Mouse (Mus musculus): ENCODE measurements at regions not wholly inside any gene's neighbourhood (a gene's known extent, or its start where the extent isn't known, plus 50 kb on each side); places are given as distances from the start of the nearest gene placed in this dataset.

DNA sequence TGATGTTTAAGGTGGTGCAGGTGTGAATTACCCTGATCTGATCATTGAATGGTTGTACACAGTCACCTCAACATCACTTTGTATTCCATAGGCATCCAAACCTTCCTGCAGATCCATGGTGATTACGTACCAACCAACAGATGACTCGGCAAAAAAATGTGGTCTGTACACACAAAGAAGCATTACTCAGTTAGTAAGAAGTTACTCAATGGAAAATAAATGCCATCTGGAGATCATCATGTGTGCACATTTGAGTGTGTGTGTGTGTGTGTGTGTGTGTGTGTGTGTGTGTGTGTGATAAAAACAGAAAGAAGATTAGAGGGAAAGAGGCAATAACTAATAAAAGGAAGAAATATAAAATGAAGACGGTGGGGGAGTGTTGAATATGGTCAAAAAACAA, 1512.2 kb upstream of the Gm6569 start:
- DNase-seq = no peak

- no peak for DNase-seq
Measured at GRCm38 (mm10) chr15:72323158-72323557, 1511.2 kb upstream of the Gm6569 start.

DNA sequence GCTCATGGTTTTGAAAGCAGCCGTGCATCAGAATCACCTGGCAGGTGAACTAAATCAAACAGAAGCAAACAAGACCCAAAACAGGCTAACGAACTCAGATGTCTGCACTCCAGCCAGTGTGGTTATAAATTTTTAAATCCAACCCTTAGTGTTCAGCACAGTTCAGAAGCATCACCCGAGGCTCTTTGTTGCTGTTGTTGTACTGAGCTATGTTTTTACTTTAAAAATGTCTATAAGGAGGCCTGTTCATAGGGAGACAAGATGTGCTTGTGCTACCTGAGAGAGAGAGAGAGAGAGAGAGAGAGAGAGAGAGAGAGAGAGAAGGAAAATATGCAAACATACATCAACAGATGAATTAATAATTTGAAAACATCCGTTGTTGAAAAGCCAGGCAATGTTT, 1503.1 kb upstream of the Gm6569 start:
- DNase-seq = no peak

GRCm38 (mm10) chr15:72334497-72334896, 1499.9 kb upstream of the Gm6569 start:
- DNase-seq = no peak

- no peak for DNase-seq
Measured at GRCm38 (mm10) chr15:72339629-72340028, 1494.7 kb upstream of the Gm6569 start.

DNA sequence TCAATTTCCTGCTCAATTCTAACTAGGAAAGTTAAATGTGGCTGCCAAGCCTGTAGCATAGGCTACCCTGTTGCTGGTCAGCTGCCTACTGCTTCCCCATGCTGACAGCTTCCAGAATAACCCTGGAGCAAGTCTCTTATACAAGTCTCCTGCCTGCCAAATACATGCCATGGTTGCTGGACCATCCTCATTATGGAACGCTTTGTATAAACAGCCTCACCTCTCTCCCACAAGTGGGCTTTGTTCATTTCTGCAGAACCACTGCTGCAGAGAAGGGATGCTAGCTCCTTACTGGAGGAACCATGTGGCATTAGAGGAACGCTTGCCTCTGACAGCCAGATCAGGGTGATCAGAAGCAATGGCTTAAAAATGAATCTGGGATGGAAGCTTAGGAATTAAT, 1492.4 kb upstream of the Gm6569 start:
- DNase-seq = no peak

- DNase-seq = no peak
Measured at GRCm38 (mm10) chr15:72342504-72342903, 1491.9 kb upstream of the Gm6569 start.

GRCm38 (mm10) chr15:72343794-72344193, 1490.6 kb upstream of the Gm6569 start:
- no peak for DNase-seq

GRCm38 (mm10) chr15:72353371-72353770, 1481.0 kb upstream of the Gm6569 start:
- DNase-seq = no peak

DNA sequence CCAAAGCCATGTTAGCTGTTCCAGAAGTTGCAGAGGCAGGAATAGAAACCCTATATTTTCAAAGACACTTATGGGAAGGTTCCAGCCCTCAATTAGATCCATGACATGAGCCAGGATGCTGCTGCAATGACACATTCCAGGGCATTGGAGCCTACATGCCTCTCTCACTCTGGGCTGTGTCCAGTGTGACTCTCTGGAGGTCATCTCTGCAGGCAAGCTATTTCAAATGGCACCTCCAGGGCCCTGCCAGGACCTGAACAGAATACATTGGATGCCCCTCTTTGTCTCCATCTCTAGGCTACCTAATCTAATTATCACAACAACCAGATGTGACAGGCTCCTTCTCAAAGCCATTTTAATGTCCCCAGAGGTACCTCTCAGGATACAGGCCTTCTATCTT, 1478.7 kb upstream of the Gm6569 start:
- DNase-seq = no peak

DNA sequence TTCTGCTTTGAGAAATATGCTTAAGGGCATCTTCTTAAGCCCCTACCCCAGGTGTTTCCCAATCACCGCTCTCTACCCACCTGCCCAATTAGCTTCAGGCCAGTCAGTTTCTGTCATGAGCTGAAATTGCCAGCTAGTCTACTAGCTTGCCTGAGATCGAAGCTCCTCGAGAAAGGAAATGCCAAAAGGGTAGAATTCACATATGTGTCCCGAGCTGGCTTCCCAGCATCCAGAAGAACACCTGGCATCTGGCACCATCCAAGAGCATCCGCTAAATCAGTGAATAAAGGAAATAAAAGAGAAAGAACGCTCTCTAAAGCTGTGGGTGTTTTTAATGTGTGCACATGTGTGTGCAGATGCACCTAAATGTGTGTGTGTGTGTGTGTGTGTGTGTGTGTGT, 1474.7 kb upstream of the Gm6569 start:
- no peak for DNase-seq

GRCm38 (mm10) chr15:72360049-72360448, 1474.3 kb upstream of the Gm6569 start:
- no peak for DNase-seq

DNA sequence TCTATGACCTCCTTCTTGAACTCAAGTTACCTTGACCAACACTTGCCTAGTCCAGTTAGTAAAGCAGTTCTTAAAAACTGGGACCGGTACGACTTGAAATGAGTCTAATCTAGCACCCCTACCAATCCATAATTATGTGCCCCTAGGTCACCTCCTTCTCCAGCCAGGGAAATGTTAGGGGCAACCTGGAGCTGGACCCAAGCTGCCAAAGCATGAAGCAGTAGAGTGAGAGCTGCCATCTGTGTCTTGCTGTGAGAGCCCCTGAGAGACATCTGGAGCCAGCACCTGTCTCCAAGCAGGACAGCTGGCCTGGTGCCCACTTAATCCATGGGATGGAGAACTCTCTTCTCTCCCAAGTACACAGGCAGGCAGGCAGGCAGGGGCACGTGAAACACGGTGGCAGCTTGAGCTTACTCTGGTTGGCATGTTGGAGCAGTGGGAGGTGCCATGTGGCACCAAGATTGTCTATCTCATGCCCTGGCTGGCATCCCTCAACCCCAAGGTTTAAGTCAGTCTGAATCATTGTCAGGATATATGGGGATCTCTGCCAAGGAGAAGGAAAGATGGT, 1473.8 kb upstream of the Gm6569 start:
- no peak for DNase-seq

GRCm38 (mm10) chr15:72373041-72373440, 1461.3 kb upstream of the Gm6569 start:
- no peak for DNase-seq

DNA sequence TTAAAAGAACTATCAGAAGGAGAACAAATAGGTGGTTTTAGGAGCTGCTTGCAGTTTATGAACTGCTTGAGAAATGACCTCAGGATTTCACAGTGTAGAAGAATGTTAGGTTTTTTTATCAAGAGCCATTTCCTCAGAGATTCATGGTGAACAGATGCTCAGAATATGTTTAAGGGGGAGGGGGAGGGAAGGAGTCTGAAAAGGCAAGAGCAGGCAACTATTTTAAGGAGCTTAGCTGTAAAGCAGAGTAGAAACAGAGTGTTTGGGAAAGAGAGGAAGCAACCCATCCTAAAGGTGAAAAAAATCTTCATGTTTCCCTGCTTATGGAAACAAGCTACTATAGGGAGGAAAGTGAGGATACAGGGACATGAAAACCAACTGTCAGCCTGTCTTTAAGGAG, 1457.2 kb upstream of the Gm6569 start:
- no peak for DNase-seq

GRCm38 (mm10) chr15:72379291-72379690, 1455.1 kb upstream of the Gm6569 start:
- no peak for DNase-seq

DNA sequence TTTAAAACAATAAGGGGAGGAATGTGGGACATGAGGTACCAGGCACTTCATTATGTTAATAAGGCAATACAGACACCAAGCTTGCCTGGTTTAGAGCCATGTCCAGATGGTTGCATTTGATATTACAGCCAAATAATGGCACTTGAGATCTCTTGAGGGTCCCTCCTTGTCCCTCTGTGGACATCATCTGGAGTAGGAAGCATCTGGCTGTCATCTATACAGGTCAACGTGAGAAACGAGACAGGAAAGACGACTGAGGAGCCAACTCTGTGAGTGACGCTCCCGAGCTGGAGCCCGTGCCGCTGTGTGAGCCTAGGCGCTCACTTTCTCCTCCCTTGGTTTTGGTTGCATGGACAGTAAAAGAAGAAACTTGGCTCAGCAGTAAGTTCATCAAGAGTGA, 1453.2 kb upstream of the Gm6569 start:
- no peak for DNase-seq

DNA sequence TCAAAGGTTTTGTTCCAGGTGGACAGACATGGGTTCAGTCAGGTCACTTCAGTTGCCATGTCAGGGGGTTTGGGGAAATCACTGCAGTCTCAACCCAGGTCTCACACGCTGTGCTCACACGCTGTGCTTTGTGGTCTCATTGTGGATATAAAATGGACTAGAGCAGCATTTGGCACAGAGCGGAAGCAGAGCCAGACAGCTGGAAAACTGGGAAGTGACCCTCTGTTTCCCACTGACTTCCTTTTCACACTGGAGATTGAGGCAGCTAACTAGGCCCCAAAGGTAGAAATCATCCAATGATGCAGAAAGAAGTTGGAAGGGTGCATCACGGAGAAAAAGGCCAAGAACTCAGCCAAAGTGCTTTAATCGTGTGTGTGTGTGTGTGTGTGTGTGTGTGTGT, 1452.6 kb upstream of the Gm6569 start:
- DNase-seq = no peak

GRCm38 (mm10) chr15:72382521-72382920, 1451.8 kb upstream of the Gm6569 start:
- DNase-seq = no peak

- no peak for DNase-seq
Measured at GRCm38 (mm10) chr15:72383062-72383461, 1451.3 kb upstream of the Gm6569 start.

DNA sequence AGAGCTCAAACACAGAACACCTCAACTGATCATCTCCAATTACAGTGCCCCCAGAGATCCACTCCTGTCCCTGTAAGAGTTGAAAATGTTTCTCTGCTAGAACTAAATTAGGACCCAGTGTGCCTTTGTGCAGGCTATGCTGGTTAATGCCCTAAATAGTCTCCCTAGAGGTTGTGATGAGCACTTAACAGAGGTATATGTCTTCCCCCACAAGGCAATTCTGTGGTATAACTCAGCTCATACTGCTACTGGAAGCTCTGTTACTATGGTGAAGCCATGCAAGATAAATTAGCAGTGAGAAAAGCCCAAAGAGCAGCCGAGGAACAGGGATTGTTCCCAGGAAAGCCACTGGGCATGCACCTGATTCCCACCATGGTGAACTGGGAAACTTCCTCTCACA, 1450.9 kb upstream of the Gm6569 start:
- DNase-seq = no peak

GRCm38 (mm10) chr15:72393226-72393625, 1441.1 kb upstream of the Gm6569 start:
- DNase-seq = no peak

DNA sequence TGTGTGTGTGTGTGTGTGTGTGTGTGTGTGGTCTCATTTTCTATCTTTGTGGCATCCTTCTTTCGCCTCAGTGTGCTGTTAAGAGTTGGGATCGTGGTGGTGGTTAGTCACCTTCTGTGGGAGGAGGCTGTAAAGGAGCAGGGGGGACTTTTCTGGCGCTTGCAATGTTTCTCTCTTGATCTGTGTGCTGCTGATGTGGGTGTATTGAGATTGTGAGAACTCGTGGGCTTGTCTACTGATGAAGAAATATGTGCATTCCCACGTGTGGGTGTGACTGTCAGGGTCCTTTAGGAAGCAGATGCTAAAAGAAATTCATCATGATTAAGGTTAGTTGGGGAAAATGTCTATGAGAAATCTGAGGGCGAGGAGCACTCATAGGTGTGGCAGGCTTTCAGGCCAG, 1422.4 kb upstream of the Gm6569 start:
- DNase-seq = no peak
